Mouse (Mus musculus) kidney, embryonic 14.5 days (tissue): ENCODE results near the gene Tada1. TPM values are rescaled to one million over a fixed set of nuclear protein-coding genes. Genes with fewer than 3 reads are reported as not detected.

Experiments
- ATAC-seq: fragments of 200-750 bp; cut with Nextera tagmentation; 2 replicates; pipeline ENCODE4 v1.8.0; 2017; ENCODE audit warnings: moderate number of reproducible peaks, mild to moderate bottlenecking, moderate TSS enrichment, moderate library complexity; ENCODE audit not compliant: low FRiP score, low TSS enrichment
- H3K27ac ChIP-seq: fragments of 300-500 bp; sonication (generic); 2 replicates; pipeline ENCODE4 v1.5.1; 2014; ENCODE audit warnings: low read depth, mild to moderate bottlenecking, low read length, moderate library complexity, mixed read lengths
- H3K27me3 ChIP-seq: fragments of 300-500 bp; sonication (generic); 2 replicates; pipeline ENCODE4 v1.6.1; 2014; ENCODE audit warnings: mild to moderate bottlenecking, low read length; ENCODE audit not compliant: control insufficient read depth, insufficient read depth
- H3K36me3 ChIP-seq: fragments of 300-500 bp; sonication (generic); 2 replicates; pipeline ENCODE4 v1.6.1; 2014; ENCODE audit warnings: low read length, mixed read lengths; ENCODE audit not compliant: control insufficient read depth, insufficient read depth
- H3K4me1 ChIP-seq: fragments of 300-500 bp; sonication (generic); 2 replicates; pipeline ENCODE4 v1.6.1; 2014; ENCODE audit warnings: low read length, mixed read lengths; ENCODE audit not compliant: control insufficient read depth, insufficient read depth
- H3K4me2 ChIP-seq: fragments of 300-500 bp; sonication (generic); replicated peaks from 2 replicates; pipeline ENCODE4 v1.6.1; 2014; ENCODE audit warnings: low read depth, mild to moderate bottlenecking, low read length
- H3K4me3 ChIP-seq: fragments of 300-500 bp; sonication (generic); 2 replicates; pipeline ENCODE4 v1.5.1; 2014; ENCODE audit warnings: mild to moderate bottlenecking, low read length
- H3K9ac ChIP-seq: fragments of 300-500 bp; sonication (generic); 2 replicates; pipeline ENCODE4 v1.6.1; 2014; ENCODE audit warnings: low read depth, mild to moderate bottlenecking, low read length, moderate library complexity
- H3K9me3 ChIP-seq: fragments of 300-500 bp; sonication (generic); 2 replicates; pipeline ENCODE4 v1.6.1; 2016; ENCODE audit warnings: low read length; ENCODE audit not compliant: control insufficient read depth
- WGBS: fragments of 180-500 bp; shearing (Covaris S2); extraction: QIAGEN DNeasy Blood & Tissue Kit; methylation state at CpG from one replicate; pipeline ENCODE4 v1.1.7; 2014; 5-methylcytosine and 5-hydroxymethylcytosine counted together
- polyA plus RNA-seq: library from polyadenylated mRNA; unstranded; fragments of >200 nt; fragmentation: Nextera tagmentation; extraction: Ambion mirVana; gene quantifications from 2 replicates; pipeline ENCODE4 v1.2.1, GENCODE M21; 2014

Gene Tada1
- polyA plus RNA-seq, 1 experiment from 2014 or later = 62.9 TPM

DNA sequence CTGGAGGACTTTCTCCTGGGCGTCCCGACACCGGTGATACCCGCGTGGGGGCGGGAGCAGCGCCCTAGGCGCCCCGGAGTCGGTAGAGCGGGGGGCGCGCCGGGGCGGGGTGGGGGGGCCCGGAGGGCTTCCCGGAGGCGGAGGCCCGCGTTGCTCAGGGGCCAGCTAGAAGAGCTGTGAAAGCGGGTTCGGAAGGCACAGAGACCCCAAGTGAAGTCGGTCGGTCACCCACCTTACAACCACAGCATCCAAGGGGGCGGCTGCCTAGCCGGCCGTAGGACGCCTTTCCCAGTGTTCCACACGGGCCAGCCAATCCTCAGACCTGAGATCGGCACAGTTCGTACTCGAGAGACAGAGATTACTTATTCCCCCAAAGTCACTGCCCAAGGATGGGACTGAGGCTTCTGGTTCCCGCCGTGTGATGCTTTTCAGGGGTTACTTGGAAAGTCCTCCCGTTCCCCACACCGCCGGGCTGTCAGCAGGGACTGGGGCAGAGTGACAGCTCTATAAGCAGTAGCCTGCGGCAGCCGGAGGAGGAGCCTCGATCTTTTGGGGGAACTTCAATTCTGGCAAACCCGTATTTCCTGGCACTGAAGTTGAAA lies 834 bp downstream of the Tada1 start:
- peak; percentile 50 for ATAC-seq
- WGBS = 1% methylated on average over 39 of the region's 41 CpGs

DNA sequence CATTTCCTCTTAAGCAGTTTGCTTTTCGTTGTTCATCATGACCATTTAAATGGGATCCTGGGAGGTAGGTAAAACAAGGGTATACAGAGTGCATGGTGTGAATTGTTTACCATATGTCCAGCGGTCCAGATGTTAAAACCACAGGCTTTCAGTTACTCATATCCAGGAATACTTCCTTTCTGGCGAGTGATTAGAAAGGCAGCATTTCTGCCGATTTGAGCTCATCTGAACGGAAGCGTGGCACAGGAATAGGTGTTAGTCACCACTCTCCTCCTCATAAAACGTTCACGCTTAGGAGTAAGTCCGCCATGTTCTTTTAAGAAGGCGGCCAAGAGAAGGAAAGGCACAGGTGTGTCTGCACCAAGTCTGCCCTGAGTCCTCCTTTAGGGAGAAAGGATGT lies 2.4 kb downstream of the Tada1 start:
- Histone ChIP-seq H3K9me3 (0 out of 2 replicates have a peak, but pooled peaks cover 2% of the 10 kb centered on the region), H3K4me3 (no peak overlapping the region), H3K27ac (no peak overlapping the region), H3K9ac (no peak overlapping the region), H3K27me3 (no peaks in the 10 kb centered on the region), H3K36me3 (peaks cover 38% of the 10 kb centered on the region), H3K4me1 (peaks cover 15% of the 10 kb centered on the region), H3K4me2 (no peak overlapping the region)
- no peak for ATAC-seq
- WGBS = 80% methylated on average over 10 of the region's 10 CpGs

More for the DNA sequence above, 834 bp downstream of the Tada1 start:
- Histone ChIP-seq H3K27ac (peak overlapping the region; percentile 89), H3K36me3 (peaks cover 22% of the 10 kb centered on the region), H3K4me2 (peak overlapping the region; percentile 71), H3K9ac (peak overlapping the region; percentile 98), H3K27me3 (no peaks in the 10 kb centered on the region), H3K4me3 (peak overlapping the region; percentile 98), H3K4me1 (peaks cover 15% of the 10 kb centered on the region), H3K9me3 (0 out of 2 replicates have a peak, but pooled peaks cover 3% of the 10 kb centered on the region)

DNA sequence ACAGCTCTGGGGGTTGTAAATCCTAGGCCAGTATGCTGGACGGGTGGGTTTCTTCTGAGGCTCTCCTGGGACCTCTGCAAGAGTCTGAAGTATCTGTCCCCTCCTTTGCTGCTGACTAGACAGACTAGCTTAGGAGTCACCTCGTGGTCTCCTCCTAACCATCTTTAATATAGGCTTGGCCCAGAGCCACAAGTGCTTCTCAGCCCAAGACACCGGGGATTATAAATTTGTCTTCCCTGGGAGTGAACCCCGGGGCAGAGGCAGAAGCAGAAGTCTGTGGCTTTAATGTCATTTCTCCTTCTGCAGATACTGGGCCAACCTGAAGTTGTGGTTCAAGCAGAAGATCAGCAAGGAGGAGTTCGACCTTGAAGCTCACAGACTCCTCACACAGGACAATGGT lies 2.9 kb downstream of the Tada1 start:
- Histone ChIP-seq H3K4me2 (no peak overlapping the region), H3K9me3 (no peaks in the 10 kb centered on the region), H3K36me3 (peaks cover 42% of the 10 kb centered on the region), H3K4me3 (no peak overlapping the region), H3K4me1 (peaks cover 15% of the 10 kb centered on the region), H3K27ac (no peak overlapping the region), H3K27me3 (no peaks in the 10 kb centered on the region), H3K9ac (no peak overlapping the region)
- WGBS = 60% methylated on average over 5 of the region's 5 CpGs
- ATAC-seq = no peak

DNA sequence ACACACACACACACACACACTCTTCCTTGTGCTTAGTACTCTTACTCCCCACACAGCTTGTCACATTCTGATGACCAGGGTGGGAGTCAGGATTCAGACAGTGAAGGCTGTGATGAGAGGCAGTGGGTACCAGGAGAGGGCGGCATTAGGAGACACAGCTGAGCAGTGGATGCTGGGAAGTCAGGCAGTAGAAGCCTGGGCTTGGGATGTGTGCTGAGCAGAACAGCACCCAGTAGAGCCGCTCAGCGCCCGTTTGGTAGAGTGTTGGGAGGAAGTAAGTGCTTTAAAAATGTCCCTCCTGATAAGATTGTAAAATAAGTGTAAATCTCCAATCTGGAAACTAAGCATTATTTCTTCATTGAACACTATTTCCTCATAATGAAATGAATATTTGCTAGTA lies 3.7 kb downstream of the Tada1 start:
- Histone ChIP-seq H3K27ac (no peak overlapping the region), H3K4me3 (no peak overlapping the region), H3K4me2 (no peak overlapping the region), H3K9me3 (no peaks in the 10 kb centered on the region), H3K36me3 (peaks cover 50% of the 10 kb centered on the region), H3K9ac (no peak overlapping the region), H3K4me1 (peaks cover 15% of the 10 kb centered on the region), H3K27me3 (no peaks in the 10 kb centered on the region)
- 83% methylated on average over 4 of the region's 4 CpGs for WGBS
- no peak for ATAC-seq

DNA sequence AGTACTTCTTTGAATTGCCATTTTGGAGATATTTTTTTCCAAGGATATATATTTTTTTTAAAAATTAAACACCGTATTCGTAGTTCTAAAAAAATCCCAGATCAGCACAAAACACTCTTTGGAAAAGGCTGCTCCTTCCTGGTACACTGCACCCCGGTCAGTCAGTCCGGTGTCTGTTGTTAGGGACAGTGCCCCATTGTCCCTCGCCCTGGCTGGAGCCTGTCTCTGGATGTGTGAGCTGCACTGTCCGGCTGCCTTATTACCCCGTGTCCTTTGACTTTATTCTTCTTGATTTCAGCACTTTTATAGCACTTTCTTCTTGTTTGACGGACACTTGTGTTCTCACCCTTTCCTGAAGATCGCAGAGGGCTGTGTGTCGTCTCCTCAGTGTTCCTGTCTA lies 5.7 kb downstream of the Tada1 start:
- no peak for ATAC-seq
- Histone ChIP-seq H3K4me2 (no peak overlapping the region), H3K4me1 (peaks cover 15% of the 10 kb centered on the region), H3K27ac (no peak overlapping the region), H3K4me3 (no peak overlapping the region), H3K27me3 (no peaks in the 10 kb centered on the region), H3K9ac (no peak overlapping the region), H3K36me3 (peaks cover 70% of the 10 kb centered on the region), H3K9me3 (no peaks in the 10 kb centered on the region)
- WGBS = 94% methylated on average over 10 of the region's 10 CpGs

DNA sequence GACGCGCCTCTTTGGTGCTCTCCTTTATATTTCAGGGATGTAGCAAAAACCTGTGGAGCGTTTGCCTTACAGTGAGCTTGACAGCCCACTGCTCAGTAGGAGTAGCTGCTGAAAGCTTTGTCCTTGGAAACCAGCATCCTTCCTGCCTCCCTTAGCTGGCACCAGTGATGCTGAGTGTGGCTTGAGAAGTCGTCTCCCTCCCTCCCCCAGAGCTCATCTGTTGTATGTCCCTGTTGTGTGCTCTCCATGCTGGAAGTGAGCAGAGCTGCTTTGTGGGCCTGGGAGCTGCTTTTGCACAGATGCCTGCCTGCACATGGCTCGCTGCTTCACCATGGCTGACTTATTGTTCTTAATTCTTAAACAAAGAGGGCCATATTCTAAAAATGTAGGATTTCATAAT lies 6.5 kb downstream of the Tada1 start:
- Histone ChIP-seq H3K9ac (no peak overlapping the region), H3K27me3 (no peaks in the 10 kb centered on the region), H3K27ac (no peak overlapping the region), H3K4me1 (peaks cover 13% of the 10 kb centered on the region), H3K4me2 (no peak overlapping the region), H3K9me3 (no peaks in the 10 kb centered on the region), H3K4me3 (no peak overlapping the region), H3K36me3 (peaks cover 78% of the 10 kb centered on the region)
- WGBS = 91% methylated on average over 5 of the region's 5 CpGs
- ATAC-seq = no peak

DNA sequence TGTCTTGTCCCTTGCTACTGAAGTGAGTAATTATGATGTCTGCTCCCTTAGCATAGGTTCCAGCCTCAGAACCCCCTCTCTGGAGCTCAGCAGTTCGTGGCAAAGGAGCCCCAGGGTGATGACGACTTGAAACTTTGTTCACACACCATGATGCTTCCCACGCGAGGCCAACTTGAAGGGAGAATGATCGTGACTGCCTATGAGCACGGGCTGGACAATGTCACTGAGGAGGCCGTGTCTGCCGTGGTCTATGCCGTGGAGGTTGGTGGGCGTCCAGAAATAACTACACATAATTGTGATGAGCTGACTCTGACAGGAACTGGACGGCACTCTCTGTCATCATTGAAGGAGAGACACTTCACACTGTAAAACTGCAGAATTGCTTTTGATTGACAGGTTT lies 9.6 kb downstream of the Tada1 start:
- Histone ChIP-seq H3K9ac (no peak overlapping the region), H3K4me1 (no peaks in the 10 kb centered on the region), H3K27me3 (no peaks in the 10 kb centered on the region), H3K27ac (no peak overlapping the region), H3K4me3 (no peak overlapping the region), H3K36me3 (peaks cover 97% of the 10 kb centered on the region), H3K4me2 (no peak overlapping the region), H3K9me3 (no peaks in the 10 kb centered on the region)
- 90% methylated on average over 11 of the region's 11 CpGs for WGBS
- ATAC-seq = no peak

DNA sequence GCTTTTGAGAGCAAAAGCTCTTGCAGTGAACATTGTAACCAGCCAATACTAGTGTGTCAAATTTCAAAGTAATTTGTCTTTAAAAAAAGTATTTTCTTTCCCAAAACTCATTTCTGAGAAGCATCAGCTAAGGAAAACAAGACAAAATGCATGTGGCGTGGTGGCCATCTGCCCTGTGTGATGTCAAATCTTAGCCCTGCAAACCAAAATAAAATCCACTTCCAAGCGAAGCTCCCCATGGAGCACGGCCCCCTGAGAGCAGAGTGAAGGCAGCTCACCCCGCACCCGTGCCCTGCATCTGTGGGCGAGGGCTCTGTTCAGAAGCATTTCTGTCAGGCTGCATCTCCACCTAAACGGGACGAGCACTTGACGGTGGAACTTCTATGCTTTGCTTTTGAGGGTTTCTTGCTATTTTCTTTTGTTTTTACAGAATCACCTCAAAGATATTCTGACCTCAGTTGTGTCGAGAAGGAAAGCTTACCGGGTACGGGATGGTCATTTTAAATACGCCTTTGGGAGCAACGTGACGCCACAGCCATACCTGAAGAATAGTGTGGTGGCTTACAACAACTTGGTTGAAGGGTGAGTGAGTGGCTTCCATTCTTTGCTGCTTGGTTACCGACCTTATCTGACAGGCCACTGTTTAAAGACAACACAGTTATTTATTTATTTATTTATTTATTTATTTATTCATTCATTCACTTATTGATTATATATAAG lies 10.7 kb downstream of the Tada1 start:
- no peak overlapping the region for H3K4me3 ChIP-seq
- no peaks in the 10 kb centered on the region for H3K4me1 ChIP-seq
- no peak for ATAC-seq
- 96% methylated on average over 16 of the region's 16 CpGs for WGBS
- H3K27ac ChIP-seq = no peak overlapping the region
- peaks cover 98% of the 10 kb centered on the region for H3K36me3 ChIP-seq
- H3K27me3 ChIP-seq = no peaks in the 10 kb centered on the region
- H3K9me3 ChIP-seq = no peaks in the 10 kb centered on the region
- no peak overlapping the region for H3K9ac ChIP-seq
- no peak overlapping the region for H3K4me2 ChIP-seq

DNA sequence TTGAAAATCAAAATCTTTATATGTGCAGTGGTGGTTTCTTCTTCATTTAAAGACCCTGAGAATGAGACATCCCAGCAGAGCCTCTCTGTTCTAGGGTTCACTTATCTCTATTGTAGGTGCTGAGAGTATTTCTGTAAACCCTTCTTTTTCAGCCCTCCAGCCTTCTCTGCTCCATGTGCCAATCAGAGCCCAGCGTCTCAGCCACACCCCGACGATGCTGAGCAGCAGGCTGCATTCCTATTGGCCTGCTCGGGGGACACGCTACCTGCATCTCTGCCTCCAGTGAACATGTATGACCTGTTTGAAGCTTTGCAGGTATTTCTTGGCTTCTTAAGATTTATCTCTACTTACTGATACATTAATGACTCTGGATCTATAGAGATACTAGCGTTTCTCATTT lies 12.8 kb downstream of the Tada1 start:
- no peak for ATAC-seq
- Histone ChIP-seq H3K9ac (no peak overlapping the region), H3K9me3 (no peaks in the 10 kb centered on the region), H3K27me3 (no peaks in the 10 kb centered on the region), H3K4me1 (no peaks in the 10 kb centered on the region), H3K27ac (no peak overlapping the region), H3K36me3 (peaks cover 98% of the 10 kb centered on the region), H3K4me2 (no peak overlapping the region), H3K4me3 (no peak overlapping the region)
- WGBS = 94% methylated on average over 6 of the region's 6 CpGs
